Mouse (Mus musculus): ENCODE data around the gene Btbd8.

Gene Btbd8

DNA sequence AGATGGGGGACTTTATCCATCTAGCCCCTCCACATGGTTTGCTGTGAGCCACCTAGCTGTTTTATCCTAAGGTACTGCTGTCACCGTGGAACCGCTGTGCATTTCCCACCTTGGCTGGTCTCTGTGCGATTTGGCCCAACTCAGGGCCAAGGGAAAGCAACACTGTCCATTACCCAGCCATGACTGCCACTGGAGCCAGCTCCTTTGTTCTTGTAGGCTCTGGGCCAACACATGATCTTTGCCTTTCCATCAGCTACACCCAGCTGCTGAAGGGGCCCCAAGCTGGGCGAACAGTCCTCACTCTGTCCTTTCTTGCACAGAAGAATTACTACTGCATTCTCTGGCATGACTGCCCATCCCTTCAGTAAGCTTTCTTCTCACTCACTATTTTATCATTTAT, 80.8 kb downstream of the Btbd8 start:
- DNase-seq (ENCODE audit: low spot score): no peak

DNA sequence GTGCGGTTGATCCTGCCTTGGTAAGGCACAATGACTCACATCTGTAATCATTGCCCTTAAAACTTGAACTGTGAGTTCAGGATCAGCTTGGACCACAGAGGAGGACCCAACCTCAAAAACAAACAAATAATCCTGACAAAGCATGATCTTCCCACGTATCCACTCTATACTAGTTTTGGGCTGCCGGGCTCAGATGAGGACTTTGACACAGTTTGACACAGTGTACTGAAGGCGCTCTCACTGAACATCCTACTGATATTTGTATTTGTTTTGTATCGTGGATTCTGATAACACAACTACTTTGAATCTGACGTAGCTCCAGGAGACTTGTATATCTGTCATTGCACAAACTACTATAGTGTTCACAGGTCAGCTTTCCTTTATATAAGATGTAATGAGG, 83.6 kb downstream of the Btbd8 start:
- DNase-seq (ENCODE audit: low spot score): no peak

DNA sequence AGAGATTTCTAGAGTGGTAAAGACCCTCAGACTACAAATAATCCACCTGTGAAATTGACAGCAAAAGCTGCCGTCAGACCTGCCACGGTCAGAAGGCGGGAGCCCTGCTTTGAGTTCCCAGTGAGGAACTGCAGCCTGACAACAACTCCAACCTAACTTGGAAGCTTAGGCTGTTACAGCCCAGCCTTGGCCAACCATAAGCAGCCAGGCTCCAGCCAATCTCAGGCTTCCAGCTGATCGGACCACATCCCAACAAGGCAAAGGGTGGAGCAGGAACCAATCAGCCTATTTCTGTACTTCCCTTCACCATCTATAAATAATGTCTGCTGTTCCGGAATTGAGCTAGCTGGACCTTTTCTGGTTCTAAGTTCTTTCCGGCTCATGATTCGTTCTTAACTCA, 84.1 kb downstream of the Btbd8 start:
- no peak for DNase-seq (ENCODE audit: low spot score)

DNA sequence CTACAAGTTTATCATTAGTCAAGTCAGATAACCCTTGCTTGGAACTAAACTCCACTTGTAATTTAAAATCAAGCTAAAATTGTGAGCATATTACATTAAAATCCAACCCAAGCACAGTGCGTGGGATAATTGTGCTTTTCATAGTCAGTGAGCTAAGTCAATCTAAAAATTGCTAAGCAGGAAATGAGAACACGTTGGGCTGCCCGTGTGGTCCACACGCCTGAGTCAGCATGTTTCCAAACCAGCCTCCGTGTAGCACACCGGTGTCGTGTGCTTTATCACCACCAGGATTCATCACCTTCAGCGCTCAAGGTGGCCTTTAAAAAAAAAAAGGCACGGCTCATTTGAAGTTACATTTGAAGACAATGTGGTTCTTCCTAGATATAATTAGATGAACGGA, 86.5 kb downstream of the Btbd8 start:
- no peak for DNase-seq (ENCODE audit: low spot score)

DNA sequence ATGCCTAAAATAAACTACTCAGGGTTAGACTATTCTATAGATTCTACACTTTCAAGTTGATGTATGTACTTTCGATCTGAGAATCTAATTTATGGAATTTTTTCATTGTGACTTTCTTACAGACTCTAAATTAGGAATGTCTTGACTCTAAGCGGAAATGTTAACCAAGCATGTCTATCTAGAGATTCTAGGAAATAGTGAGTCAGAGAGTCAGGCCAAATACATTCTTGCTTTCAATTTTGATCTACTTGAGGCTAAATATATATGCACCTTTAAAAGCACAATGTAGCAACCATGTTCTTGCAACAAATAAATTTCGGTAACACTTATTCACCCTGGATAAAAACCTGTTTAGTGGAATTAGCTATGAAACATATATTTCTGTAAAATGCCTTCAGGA, 91.1 kb downstream of the Btbd8 start:
- no peak for DNase-seq (ENCODE audit: low spot score)

DNA sequence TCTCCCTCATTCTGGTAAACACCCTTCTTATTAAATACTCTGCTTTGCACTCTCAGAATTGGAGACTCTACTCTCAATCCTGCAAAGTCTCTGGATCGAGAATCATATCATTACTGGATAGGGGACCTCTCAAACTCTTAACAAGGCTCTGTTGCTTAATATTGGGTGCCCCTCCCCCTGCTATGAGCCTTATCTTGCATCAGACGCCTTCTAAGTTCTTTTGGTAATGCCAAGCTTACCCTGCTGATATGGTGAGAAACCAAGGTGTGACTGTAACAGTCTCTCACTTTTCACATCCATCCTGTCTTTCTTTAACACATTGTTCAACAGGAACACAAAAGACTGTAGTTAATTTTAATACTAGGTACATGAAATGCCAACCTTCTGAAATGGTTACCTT, 95.8 kb downstream of the Btbd8 start:
- DNase-seq (ENCODE audit: low spot score): no peak

DNA sequence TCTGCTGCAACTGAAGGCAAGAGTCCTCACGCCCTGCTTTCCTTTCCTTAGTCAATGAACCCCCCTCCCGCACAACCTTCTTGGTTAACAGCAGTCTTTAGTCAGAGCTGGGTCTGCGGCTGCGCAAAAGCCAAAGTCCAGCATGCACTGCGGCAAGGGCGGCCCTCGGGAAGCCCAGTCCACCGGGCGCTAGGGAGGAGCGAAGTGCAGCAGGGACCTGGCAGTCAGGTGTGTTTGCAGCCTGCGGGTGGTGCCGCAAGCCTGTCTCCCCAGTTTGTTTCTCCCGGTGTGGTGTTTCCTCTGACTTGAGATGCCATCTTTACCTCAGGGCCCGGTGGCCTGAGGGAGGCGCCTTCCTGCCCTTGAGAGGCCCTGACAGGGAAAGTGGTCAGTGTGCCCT, 96.8 kb downstream of the Btbd8 start, which contains the start of gene 1700028K03Rik:
Gene 1700028K03Rik (plus strand): TSS at position 129 of the 400 bp plus-strand sequence.
- no peak for DNase-seq (ENCODE audit: low spot score)

DNA sequence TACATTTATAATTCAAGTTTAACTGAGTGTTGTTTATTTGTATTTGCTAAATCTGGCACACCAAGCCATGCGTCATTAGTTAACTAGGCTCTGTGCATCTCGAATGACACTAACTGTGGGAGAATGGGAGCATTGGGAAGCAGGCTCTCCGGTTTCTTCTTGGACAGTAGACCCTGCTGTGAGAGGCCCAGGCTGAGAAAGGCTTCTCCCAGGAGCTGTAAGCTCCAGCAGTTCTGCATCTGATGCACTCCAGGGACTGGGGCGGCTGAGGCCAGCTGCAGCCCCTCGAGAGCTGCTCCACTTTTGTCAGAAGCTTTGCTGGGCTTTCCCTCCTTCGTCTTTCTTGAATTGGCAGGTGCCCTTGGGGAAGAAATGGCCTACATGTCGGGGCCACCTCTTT, 103.9 kb downstream of the Btbd8 start:
- no peak for DNase-seq (ENCODE audit: low spot score)

DNA sequence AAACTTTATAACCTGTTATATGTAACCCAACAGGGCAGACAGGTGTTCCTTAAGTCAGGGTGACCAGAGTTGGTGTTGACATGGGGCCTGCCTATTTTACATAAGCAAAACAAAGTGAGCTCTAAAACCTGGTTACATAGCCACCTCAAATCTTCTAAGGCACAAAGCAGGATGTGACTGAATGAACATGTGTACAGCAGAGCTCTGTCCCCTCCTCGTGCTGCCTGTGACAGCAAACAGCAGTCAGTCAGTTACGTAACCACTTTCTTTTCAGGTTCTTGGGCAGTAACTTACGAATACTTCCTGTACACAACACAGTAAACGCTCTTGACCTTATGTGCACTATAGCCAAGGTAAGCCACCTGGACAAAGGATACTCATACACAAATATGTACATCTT, 108.1 kb downstream of the Btbd8 start:
- DNase-seq (ENCODE audit: low spot score): no peak

DNA sequence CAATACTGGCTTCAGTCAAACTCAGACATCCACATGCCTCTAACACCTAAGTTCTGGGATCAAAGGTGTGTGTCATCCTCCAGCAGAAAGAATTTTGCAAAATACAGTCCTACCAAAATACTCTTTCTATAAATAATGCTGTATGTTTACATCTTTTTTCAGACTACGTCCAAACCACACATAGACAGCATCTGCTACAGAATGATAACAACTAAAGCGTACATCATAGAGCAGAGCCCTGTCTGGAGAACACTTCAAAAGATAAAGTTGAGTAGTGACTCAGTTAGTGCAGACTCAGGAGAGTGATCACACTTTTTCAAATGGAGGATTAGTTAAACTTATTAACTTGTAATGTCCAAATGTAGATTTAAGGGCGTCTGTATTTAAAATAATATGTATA, 110.2 kb downstream of the Btbd8 start:
- no peak for DNase-seq (ENCODE audit: low spot score)

DNA sequence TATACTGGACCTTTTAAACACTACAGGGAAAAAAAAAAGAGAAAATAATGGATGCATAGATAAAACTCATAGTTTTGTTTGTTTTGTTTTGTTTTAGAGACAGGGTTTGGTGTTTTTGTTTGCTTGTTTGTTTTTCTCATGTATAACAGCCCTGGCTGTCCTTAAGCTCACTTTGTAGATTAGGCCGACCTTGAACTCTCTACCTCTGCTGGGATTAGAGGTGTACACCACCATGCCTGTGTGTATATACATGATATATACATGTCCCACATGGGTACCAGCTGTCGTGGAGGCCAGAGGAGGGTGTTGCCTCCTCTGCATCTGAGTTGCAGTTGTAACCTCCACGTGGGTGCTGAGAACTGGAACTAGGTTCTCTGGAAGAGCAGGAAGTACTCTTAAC, 110.6 kb downstream of the Btbd8 start:
- DNase-seq (ENCODE audit: low spot score): no peak

DNA sequence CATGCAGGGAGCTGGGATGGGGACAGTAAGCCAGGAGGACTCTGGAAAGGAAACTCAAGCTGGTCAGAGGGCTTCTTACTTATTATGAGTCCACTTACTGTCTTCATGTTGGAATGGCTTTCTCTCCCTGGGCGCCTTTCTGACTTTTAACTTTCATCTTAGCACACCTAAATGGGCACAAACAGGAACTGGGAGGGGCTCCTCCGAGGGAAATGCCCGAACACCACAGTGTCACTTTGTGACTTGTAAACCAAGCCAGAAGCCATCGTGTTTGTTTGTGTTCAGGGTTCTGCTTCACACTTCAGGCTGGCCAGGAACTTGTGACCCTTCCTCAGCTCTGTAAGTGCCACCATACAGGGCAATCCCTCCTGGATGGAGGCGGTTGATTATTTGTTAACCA, 116.5 kb downstream of the Btbd8 start:
- DNase-seq (ENCODE audit: low spot score): no peak

DNA sequence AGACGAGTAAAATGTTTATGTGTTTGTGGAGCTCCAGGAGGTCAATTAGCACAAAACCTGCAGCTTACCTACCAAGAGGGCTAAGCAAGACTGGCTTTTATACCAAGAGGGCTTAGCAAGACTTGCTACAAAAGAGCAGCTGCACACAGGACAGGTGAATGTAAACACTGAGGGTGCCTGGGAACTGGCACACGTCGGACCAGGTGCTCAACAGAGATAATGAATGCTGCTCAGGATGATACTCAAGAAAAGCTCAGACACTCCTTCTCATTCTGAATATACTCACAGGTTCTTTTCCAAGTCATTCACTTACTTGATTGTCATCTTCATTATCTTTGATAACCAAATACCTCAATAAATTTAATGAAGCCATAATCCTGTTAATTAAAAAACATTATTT, 119.2 kb downstream of the Btbd8 start:
- DNase-seq (ENCODE audit: low spot score): no peak
